Mouse (Mus musculus) cerebellum, adult 2 months (tissue): ENCODE measurements around the gene Troap.

Experiments used
- CTCF ChIP-seq: fragments of 200-500 bp; IDR thresholded peaks from 2 replicates; pipeline ENCODE4 v1.5.1; 2011; ENCODE audit warnings: low read depth, mild to moderate bottlenecking, control low read depth, low read length, moderate library complexity, borderline replicate concordance; ENCODE audit not compliant: insufficient read depth
- POLR2A ChIP-seq: fragments of 200-500 bp; IDR thresholded peaks from 2 replicates; pipeline ENCODE4 v1.6.1; 2011; ENCODE audit warnings: low read length, control low read depth, borderline replicate concordance; ENCODE audit not compliant: insufficient read depth

DNA sequence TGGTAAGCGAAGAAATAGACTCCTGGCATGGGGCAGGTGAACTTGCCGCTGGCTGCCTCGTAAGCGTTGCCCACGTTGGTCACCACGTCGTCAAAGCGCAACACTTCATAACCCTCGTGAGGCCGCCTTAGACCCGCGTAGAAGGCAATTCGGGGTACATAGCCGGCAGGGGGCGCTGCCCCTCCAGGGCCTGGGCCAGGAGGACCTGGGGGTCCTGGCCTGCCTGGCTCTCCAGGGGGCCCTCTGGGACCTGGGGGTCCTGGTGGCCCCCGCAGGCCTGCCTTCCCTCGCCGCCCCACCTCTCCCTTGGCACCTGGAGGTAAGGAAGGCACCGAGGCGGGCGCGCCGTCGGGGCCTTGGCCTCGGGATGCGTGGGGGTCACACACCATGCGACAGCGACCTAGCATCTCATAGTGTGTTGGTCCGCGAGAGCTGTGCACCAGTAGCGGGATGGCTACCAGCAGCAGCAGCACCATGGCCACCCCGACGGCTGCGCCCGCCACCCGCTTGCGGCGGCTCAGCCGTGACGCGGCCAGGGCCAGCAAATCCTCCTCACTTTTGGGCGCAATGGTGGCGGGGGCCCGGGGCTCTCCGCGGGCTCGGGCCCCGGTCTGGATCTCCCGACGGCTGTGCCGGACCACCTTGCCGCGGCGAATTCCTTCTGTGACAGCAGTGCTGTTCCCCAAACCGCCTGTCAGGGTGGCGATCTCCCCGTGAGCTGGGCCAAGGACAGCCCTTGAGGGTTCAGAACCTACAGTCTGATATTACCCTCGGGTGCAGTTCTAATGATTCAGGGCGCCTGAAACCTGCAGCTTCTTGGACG, 13.1 kb downstream of the Troap start, which contains the start of gene C1ql4:
- TF ChIP-seq CTCF (no peak), POLR2A (no peak)
